Mouse (Mus musculus) cerebellum, adult 2 months (tissue): ENCODE results near the gene Cadm2.

Experiments
- CTCF ChIP-seq: fragments of 200-500 bp; IDR thresholded peaks from 2 replicates; pipeline ENCODE4 v1.5.1; 2011; ENCODE audit warnings: low read depth, mild to moderate bottlenecking, control low read depth, low read length, moderate library complexity, borderline replicate concordance; ENCODE audit not compliant: insufficient read depth
- POLR2A ChIP-seq: fragments of 200-500 bp; IDR thresholded peaks from 2 replicates; pipeline ENCODE4 v1.6.1; 2011; ENCODE audit warnings: low read length, control low read depth, borderline replicate concordance; ENCODE audit not compliant: insufficient read depth

DNA sequence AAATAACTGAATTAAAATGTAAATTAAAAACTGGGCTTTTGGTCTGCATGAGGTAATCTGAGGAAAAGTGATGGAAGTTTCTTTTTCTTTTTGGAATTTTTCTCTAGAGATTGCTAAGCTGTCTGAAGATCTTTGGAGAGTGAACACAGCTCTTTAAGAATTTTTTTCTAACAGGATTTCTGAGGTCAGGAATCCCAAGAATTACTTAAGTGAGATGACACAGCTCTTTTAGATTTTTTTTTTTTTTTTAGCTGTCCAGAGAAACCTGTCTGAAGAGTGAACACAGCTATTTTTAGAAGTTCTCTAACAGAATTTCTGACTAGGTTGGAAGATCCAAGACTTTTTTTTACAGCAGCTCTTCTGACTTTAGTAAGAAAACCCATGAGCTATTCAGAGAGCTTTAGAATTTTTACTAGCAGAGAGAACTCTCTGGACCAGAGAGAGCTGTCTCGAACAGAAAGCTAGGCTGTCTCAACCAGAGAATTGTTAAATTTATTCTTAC is 699.2 kb downstream of the Cadm2 start:
- TF ChIP-seq CTCF (no peak), POLR2A (no peak)
